Mouse (Mus musculus): ENCODE results near the gene Gapdhs. TPM values are rescaled to one million over a fixed set of nuclear protein-coding genes. Genes with fewer than 3 reads are reported as not detected.
"Not testable (repeated sequence)": the region's sequence is repeated elsewhere in the genome, so short reads cannot be mapped to it uniquely, and the experiment has no call there.

The Gapdhs gene
- polyA plus RNA-seq (2021) = 0.46 TPM

DNA sequence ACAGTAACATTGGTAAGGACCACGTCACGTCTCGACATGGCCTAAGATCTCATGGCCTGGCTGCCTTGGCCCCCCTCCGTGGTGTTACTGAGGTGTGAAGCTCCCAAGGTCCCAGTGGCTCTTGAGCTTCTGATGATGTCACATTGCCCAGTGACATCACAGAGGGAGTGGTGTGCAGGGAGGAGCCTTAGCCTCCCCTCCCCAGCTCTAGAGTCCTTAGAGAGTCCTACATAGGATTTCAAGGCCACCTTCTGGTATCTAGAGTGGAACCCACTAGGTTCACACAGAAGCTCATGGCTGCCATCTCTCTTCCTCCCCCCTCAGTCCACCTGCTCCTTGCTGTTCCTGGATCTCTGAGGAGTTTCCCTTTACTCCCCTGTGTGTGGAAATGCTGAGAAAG, at the start of gene Gapdhs:
Gapdhs (minus strand) TSS at position 65 of the 400 bp plus-strand sequence.
- CTCF ChIA-PET = interaction anchor here (4.3 kb wide), 1 partner anchor 13 kb away, joined by 19 read pairs; the partner anchor contains the start of gene Tmem147
- POLR2A ChIA-PET; H3K27me3 ChIP-seq; DNase-seq (ENCODE audit: low read depth, low spot score); ATAC-seq; in situ Hi-C loops (cut with MboI; ENCODE audit: low pct_unique_long_range_greater_than_20kb): not testable (repeated sequence)

DNA sequence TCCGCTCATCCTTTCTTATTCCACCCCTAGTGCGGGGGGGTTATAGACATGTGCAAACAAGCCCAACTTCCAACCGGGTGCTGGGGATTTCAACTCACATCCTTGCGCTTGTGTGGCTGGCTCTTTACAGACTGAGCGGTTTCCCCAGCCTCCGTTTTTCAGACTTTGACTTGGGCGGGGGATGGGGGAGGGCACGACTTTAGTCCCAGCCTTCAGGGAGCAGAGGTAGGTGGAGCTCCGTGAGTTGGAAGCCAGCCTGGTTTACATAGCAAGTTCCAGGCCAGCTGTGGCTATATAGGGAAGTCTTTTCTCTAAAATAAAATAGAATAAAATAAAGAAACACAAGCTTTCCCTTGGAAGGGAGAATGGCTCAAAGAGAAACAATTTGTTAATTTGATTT, 48.4 kb upstream of the Gapdhs start:
- H3K27me3 ChIP-seq = peaks cover 11% of the 10 kb centered on the region
- ATAC-seq (no peak), DNase-seq (ENCODE audit: low read depth, low spot score) (no peak)
- ChIA-PET POLR2A (no interaction called here), CTCF (no interaction called here)
- no peak for TF ChIP-seq CTCF (IDR thresholded peaks at IDR 0.05)
- in situ Hi-C loops (cut with MboI; ENCODE audit: low pct_unique_long_range_greater_than_20kb) = no loop called here

DNA sequence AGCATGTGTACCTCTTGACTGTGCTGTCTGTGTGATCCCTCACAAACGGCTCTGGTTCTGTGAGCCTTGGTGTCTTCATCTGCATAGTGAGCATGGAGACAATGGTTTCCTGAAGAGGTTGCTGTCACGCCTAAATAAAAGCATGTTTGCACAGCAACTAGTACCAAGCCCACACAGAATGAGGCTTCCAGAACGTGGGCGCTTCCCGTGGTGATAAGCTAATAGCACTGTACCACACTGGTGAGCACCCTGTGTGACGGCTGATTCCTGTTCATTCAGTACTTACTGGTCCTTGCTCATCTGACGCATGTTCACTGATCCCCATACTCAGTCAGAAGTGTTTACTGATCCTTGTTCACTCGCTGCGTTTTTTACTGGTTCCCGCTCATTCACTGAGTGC, 46.7 kb upstream of the Gapdhs start:
- in situ Hi-C loops (cut with MboI; ENCODE audit: low pct_unique_long_range_greater_than_20kb) = no loop called here
- POLR2A ChIA-PET = no interaction called here
- TF ChIP-seq CTCF (IDR thresholded peaks at IDR 0.05) = no peak
- CTCF ChIA-PET = no interaction called here
- ATAC-seq (no peak), DNase-seq (ENCODE audit: low read depth, low spot score) (no peak)
- H3K27me3 ChIP-seq = peaks cover 8% of the 10 kb centered on the region

DNA sequence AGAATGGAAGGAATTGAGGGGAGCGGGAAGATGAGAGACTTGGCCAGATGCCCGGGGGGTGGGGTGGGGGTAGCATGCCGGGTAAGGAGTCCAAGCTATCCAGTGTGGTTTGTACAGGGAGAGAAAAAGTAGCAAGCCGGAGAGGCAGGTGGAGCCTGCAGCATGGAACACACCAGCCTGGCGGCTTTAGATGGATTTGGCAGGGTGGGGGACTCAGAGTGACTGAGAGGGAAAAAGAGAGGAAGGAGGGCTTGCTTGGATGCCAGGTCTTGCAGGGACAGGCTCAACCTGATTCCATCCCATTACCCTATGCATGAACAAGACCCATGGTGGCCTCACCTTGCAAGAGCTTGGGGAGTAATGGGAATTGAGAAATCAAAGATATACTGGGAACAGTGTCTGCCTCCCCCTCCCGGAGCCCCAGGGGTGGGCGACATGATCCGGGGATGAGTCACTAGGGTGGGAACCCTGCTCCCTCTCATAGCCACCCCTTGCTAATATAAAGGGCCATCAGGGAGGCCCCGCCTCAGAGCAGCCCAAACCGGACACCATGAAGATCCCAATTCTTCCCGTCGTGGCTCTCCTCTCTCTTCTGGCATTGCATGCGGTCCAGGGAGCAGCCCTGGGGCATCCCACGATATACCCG, 44.0 kb upstream of the Gapdhs start, which contains the start of gene Krtdap:
Krtdap (plus strand) TSS at position 520 of the 646 bp plus-strand sequence.
- ATAC-seq = no peak
- peaks cover 8% of the 10 kb centered on the region for H3K27me3 ChIP-seq
- POLR2A ChIA-PET = no interaction called here

DNA sequence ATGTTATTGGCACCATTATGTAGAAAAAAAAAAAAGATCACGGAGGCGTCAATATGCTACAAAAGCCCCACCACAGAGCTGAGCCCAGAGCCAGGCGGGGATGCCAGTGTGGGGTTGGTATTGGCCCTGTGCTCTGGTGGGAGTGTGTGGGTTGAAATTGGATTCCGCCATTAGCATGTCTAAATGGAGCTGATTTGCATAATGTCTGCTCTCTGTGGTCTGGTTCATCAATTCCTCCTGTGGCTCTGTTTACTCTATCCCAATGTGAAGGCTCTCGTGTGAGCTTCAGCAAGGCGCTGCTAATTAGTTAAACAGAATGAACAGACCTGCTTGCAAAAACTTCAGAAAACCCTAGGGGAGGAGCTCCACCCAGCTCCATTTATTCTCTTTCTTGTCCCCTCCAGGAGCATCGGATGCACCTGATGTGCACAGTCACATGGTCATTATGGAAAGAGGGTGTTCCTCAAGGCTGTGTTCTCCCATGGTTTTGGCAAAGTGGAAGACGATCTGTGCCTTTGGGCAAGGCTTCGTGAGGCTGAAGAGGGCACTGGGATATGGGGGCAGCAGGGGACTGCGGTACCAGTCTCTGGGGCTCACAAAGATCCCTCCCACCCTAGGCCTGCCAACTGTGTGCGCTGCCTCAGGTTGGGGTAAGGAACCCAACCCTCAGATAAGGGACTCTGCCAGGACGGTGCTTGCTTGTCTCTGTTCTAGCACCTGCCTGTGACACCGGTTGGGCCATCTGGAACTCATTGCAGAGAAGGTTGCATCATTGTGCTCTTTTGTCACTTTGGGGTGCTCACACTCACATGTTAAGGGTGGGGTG, 42.5 kb upstream of the Gapdhs start:
- CTCF ChIA-PET = no interaction called here
- in situ Hi-C loops (cut with MboI; ENCODE audit: low pct_unique_long_range_greater_than_20kb) = no loop called here
- DNase-seq (ENCODE audit: low read depth, low spot score) (no peak), ATAC-seq (no peak)
- no peak for TF ChIP-seq CTCF (IDR thresholded peaks at IDR 0.05)
- POLR2A ChIA-PET = no interaction called here
- H3K27me3 ChIP-seq = peaks cover 4% of the 10 kb centered on the region

More for the DNA sequence above, 44.0 kb upstream of the Gapdhs start, which contains the start of gene Krtdap:
- DNase-seq (ENCODE audit: low read depth, low spot score) = no peak
- CTCF ChIA-PET = no interaction called here
- no peak for TF ChIP-seq CTCF (IDR thresholded peaks at IDR 0.05)
- in situ Hi-C loops (cut with MboI; ENCODE audit: low pct_unique_long_range_greater_than_20kb) = no loop called here

DNA sequence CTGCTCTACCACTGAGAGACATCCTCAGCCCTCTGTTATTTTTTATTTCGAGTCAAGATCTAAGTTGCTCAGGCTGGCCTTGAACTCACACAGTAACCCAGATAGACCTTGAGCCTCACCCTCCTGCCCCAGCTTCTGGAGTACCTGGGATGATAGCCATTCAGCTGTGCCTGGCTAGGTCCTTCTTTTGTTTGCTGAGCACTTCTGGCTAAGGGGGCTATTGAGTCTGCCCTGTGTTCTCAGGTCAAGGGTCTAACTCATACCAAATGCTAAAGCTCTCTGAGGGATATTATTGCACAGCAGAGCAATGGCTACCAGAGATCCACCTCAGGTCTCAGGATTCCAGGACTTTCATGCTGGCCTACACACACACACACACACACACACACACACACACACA, 41.7 kb upstream of the Gapdhs start:
- POLR2A ChIA-PET = no interaction called here
- in situ Hi-C loops (cut with MboI; ENCODE audit: low pct_unique_long_range_greater_than_20kb) = no loop called here
- DNase-seq (ENCODE audit: low read depth, low spot score) (no peak), ATAC-seq (no peak)
- no peak for TF ChIP-seq CTCF (IDR thresholded peaks at IDR 0.05)
- CTCF ChIA-PET = no interaction called here
- peaks cover 8% of the 10 kb centered on the region for H3K27me3 ChIP-seq

DNA sequence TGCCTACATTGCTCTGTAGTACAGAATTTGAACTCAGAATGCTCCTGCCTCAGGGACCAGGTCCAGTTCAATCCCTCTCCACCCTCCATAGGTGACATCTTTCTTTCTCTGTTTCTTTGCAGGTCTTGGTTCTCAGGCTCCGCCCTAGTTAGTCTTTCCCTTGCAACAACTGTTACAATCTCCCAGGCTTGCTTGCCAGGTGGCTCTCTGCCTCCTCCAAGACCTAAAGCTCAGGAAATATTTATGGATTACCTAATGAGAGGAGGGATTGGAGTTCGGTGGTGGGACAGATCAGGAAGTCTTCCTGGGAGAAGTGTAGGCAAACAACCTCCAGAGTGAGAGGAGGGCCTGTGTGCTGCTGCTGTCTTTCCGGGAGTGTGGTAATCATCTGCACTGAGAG, 39.2 kb upstream of the Gapdhs start:
- in situ Hi-C loops (cut with MboI; ENCODE audit: low pct_unique_long_range_greater_than_20kb) = no loop called here
- ATAC-seq = no peak
- ChIA-PET CTCF (no interaction called here), POLR2A (no interaction called here)
- peaks cover 10% of the 10 kb centered on the region for H3K27me3 ChIP-seq
- no peak for TF ChIP-seq CTCF (IDR thresholded peaks at IDR 0.05)
- DNase-seq (ENCODE audit: low read depth, low spot score) = no peak

DNA sequence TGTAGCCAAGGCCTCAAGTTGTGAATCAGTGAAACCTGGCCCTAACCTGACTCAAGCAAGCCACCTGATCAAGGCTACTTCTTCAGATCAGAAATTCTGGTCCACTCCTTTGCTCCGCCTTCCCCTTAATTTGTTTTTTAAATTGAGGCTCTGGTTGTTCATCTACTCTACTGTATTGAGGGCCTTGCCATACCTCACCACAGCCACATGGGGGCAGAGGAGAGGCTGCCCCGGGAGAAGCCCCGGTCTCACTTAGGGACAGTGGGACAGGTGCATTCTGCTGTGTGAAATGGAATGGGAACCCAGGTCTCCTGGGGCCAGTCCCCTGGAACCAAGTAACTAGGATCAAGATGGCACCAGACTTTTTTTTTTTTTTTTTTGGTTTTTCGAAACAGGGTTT, 38.3 kb upstream of the Gapdhs start:
- ChIA-PET POLR2A (no interaction called here), CTCF (no interaction called here)
- ATAC-seq (no peak), DNase-seq (ENCODE audit: low read depth, low spot score) (no peak)
- in situ Hi-C loops (cut with MboI; ENCODE audit: low pct_unique_long_range_greater_than_20kb) = no loop called here
- TF ChIP-seq CTCF (IDR thresholded peaks at IDR 0.05) = peak; percentile 80
- H3K27me3 ChIP-seq = peaks cover 7% of the 10 kb centered on the region

DNA sequence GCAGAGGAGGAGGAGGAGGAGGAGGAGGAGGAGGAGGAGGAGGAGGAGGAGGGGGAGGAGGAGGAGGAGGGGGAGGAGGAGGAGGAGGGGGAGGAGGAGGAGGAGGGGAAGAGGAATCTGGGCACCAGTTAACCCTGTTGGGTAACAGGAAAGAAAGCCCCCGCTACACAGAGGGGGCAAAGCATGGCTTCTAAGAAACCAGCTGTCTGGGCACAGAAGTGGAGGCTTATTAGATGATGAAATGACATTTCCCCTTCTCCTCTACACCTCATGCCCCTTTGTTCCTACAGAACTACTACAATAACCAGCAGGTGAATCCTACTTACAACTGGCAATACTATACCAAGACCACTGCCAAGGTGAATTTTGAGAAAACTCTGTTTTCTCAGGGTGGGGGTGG, 34.4 kb upstream of the Gapdhs start:
- POLR2A ChIA-PET = no interaction called here
- in situ Hi-C loops (cut with MboI; ENCODE audit: low pct_unique_long_range_greater_than_20kb) = no loop called here
- no peak for DNase-seq (ENCODE audit: low read depth, low spot score)
- ATAC-seq = no peak
- TF ChIP-seq CTCF (IDR thresholded peaks at IDR 0.05) = no peak
- CTCF ChIA-PET = no interaction called here
- peaks cover 14% of the 10 kb centered on the region for H3K27me3 ChIP-seq

DNA sequence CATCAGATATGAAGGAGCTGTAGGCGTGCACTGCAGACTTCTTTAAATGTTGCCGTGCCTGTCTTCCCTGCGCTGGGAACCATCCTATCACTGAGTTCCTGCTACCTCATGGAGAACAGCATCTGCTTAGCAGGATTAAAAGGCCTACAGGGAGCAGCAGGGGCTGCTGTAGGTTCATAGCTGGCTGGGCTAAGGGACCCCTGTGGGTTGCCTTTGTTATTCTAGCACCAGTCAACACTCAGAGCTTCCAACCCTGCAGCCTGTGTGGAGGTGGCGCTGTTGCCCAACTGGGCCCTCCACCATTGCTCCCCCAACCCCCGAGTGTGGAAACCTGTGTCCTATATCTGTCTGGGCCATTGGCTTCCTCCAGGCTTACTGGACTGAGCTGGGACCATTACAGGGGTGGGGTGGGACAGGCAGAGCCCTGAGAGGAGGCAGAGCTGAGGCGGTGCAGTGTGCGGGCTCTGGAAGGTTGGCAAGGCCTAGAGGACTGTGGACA, 33.6 kb upstream of the Gapdhs start:
- POLR2A ChIA-PET = no interaction called here
- ATAC-seq = no peak
- in situ Hi-C loops (cut with MboI; ENCODE audit: low pct_unique_long_range_greater_than_20kb) = no loop called here
- peaks cover 15% of the 10 kb centered on the region for H3K27me3 ChIP-seq
- CTCF ChIA-PET = no interaction called here
- DNase-seq (ENCODE audit: low read depth, low spot score) = no peak
- no peak for TF ChIP-seq CTCF (IDR thresholded peaks at IDR 0.05)

DNA sequence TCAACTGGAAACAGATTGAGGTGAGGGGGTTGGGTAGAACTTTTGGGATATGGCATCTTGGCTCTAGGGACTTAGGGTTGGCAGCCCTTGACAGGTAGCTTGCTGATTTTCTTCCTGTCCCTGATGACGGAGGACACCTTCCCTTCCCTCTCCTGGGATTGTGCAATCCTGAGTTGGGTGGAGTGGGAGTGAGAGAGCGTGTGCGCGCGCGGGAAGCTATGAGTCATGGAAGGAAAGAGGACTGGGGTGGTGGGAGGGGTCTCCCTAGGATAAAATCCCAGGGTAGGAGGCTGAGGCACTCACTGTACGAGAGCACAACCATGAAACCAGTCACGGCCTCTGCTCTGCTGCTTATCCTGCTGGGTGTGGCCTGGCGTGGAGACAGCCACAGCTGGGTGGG, 32.6 kb upstream of the Gapdhs start:
- ATAC-seq = no peak
- DNase-seq (ENCODE audit: low read depth, low spot score) = no peak
- TF ChIP-seq CTCF (IDR thresholded peaks at IDR 0.05) = no peak
- in situ Hi-C loops (cut with MboI; ENCODE audit: low pct_unique_long_range_greater_than_20kb) = no loop called here
- ChIA-PET POLR2A (no interaction called here), CTCF (no interaction called here)
- H3K27me3 ChIP-seq = peaks cover 16% of the 10 kb centered on the region
